Mouse (Mus musculus) frontal cortex, postnatal 25 days (tissue): ENCODE data around the gene Man1a.

Source experiments
- DNase-seq, 2 experiments: peaks; one replicate each; pipeline ENCODE4 v3.0.0; 2022; ENCODE audit warnings: low spot score in 2 of 2

Gene Man1a

GRCm38 (mm10) chr10:54076420-54076819 lies at the start of gene Man1a:
Gene Man1a, minus strand, starts transcription at chr10:54076609.
- DNase-seq, result no peak

GRCm38 (mm10) chr10:54121816-54122215 lies 45.4 kb upstream of the Man1a start:
- no peak for DNase-seq

- DNase-seq, result no peak
These were observed 44.0 kb upstream of the Man1a start for GRCm38 (mm10) chr10:54120375-54120774.

GRCm38 (mm10) chr10:54119303-54119702 lies 42.9 kb upstream of the Man1a start:
- DNase-seq, result no peak

GRCm38 (mm10) chr10:54118223-54118912 lies 42.0 kb upstream of the Man1a start:
- DNase-seq, result no peak

- DNase-seq, result no peak
These were observed 41.4 kb upstream of the Man1a start for GRCm38 (mm10) chr10:54117763-54118162.

- no peak for DNase-seq
These were observed 27.3 kb upstream of the Man1a start for GRCm38 (mm10) chr10:54103671-54104070.

GRCm38 (mm10) chr10:54092081-54092480 lies 15.7 kb upstream of the Man1a start:
- DNase-seq, result no peak

- DNase-seq, result no peak
These were observed 13.5 kb upstream of the Man1a start for GRCm38 (mm10) chr10:54089923-54090322.

- DNase-seq, result no peak
These were observed 10.9 kb upstream of the Man1a start for GRCm38 (mm10) chr10:54087346-54087745.

- DNase-seq, result no peak
These were observed 8.7 kb upstream of the Man1a start for GRCm38 (mm10) chr10:54085073-54085472.

- no peak for DNase-seq
These were observed 596 bp upstream of the Man1a start for GRCm38 (mm10) chr10:54077005-54077404.

GRCm38 (mm10) chr10:54075441-54076010 lies 883 bp downstream of the Man1a start:
- peak; percentile 65 to 83 for DNase-seq

GRCm38 (mm10) chr10:54074609-54075421 lies 1.6 kb downstream of the Man1a start:
- DNase-seq, result peak in 1 of 2 experiments; percentile 27

- DNase-seq, result no peak
These were observed 2.2 kb downstream of the Man1a start for GRCm38 (mm10) chr10:54074247-54074608.

GRCm38 (mm10) chr10:54073641-54074203 lies 2.7 kb downstream of the Man1a start:
- no peak for DNase-seq

GRCm38 (mm10) chr10:54072336-54072735 lies 4.1 kb downstream of the Man1a start:
- no peak for DNase-seq

- no peak for DNase-seq
These were observed 5.9 kb downstream of the Man1a start for GRCm38 (mm10) chr10:54070496-54070895.

- no peak for DNase-seq
These were observed 7.0 kb downstream of the Man1a start for GRCm38 (mm10) chr10:54069412-54069811.

- DNase-seq, result no peak
These were observed 9.7 kb downstream of the Man1a start for GRCm38 (mm10) chr10:54066683-54067082.

- DNase-seq, result no peak
These were observed 12.7 kb downstream of the Man1a start for GRCm38 (mm10) chr10:54063551-54064260.

- DNase-seq, result no peak
These were observed 13.6 kb downstream of the Man1a start for GRCm38 (mm10) chr10:54062835-54063234.
